Mouse (Mus musculus): ENCODE measurements around the gene Mtmr10. TPM values are rescaled to one million over a fixed set of nuclear protein-coding genes. Genes with fewer than 3 reads are reported as not detected.
A peak's percentile ranks its signal among the peaks of the same experiment; 100 is the strongest.

Gene Mtmr10
- polyA plus RNA-seq, 1 experiment from 2014 or later = 5.3 TPM

DNA sequence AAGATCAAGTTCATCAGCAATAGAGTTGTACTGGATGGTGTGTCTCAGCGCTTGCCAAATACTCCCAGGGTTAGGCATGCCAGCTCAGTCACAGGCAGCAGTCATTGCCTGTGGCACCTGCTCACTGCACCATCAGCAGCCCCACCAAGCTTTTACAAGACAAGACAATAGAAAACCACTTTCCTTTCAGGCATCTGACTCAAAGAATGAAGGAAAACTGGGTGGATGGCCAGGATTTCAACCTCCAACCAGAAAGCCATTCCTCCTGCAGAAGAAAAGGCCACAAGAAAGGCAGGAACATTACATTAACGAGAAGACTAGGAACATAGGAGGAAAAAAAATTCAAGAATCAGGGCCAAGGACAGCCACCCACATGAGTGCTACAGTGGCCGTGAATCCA is 33.7 kb upstream of the Mtmr10 start:
- DNase-seq (ENCODE audit: low spot score) (no peak), ATAC-seq (ENCODE audit: low FRiP score, low TSS enrichment) (no peak)
- H3K27ac ChIP-seq (replicated peaks) = no peak overlapping the region
- H3K9ac ChIP-seq (ENCODE audit: low read length) = no peak overlapping the region
- no peaks in the 10 kb centered on the region for H3K27me3 ChIP-seq (ENCODE audit: control insufficient read depth, insufficient read depth, low read length)
- WGBS = 86% methylated on average over 3 of the region's 3 CpGs
- no peak for TF ChIP-seq CTCF (IDR thresholded peaks at IDR 0.05; ENCODE audit: low read depth)
- no peak for TF ChIP-seq EP300 (optimal IDR thresholded peaks at IDR 0.05)
- no peak overlapping the region for H3K4me3 ChIP-seq (ENCODE audit: low read depth, low read length)
- no peaks in the 10 kb centered on the region for H3K9me3 ChIP-seq (ENCODE audit: control insufficient read depth, low read length)
- no peak overlapping the region for H3K4me2 ChIP-seq (replicated peaks; ENCODE audit: low read depth)
- H3K4me1 ChIP-seq (replicated peaks; ENCODE audit: control insufficient read depth, insufficient read depth) = no peaks in the 10 kb centered on the region
- no peaks in the 10 kb centered on the region for H3K36me3 ChIP-seq (ENCODE audit: control insufficient read depth, insufficient read depth, low read length)

DNA sequence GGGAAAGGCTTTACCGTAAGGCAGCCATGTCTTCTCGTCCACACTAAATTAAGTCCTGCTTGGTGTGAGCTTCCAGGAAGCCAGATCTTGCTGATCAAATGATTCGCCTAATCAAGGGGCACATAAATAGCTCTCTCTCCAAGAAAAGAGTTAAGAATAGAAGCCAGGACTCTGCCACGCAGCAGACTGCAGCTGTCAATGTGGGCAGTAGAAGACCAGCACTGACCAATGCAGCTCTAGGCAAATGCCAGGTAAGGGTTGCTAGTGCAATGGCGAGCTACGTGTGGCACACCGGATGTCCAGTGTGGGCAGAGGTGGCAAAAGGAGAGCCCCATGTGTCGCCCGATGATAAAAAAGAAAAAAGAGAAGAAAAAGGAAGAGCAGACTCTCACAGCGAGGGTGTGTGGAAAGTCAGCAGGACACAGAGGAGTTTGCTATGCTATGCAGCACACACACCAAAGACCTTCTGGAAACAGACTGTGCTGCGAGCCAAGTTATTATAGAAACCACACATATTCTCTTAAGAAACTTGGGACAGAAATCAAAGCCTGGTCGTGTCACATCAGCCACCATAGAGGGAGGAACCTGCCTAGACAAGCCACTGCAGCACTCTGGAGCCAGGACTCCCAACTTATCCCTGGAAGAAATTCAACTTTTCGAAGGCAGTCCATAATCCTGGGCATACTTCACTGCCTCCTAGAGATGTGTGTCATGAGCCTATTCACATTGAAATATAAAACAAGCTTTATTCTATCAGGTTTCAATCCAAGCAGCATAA is 21.8 kb upstream of the Mtmr10 start:
- Histone ChIP-seq H3K36me3 (ENCODE audit: control insufficient read depth, insufficient read depth, low read length) (no peaks in the 10 kb centered on the region), H3K9ac (ENCODE audit: low read length) (no peak overlapping the region), H3K9me3 (ENCODE audit: control insufficient read depth, low read length) (no peaks in the 10 kb centered on the region), H3K4me2 (replicated peaks; ENCODE audit: low read depth) (no peak overlapping the region), H3K4me3 (ENCODE audit: low read depth, low read length) (no peak overlapping the region), H3K4me1 (replicated peaks; ENCODE audit: control insufficient read depth, insufficient read depth) (no peaks in the 10 kb centered on the region), H3K27ac (replicated peaks) (peak overlapping the region; percentile 65), H3K27me3 (ENCODE audit: control insufficient read depth, insufficient read depth, low read length) (no peaks in the 10 kb centered on the region)
- 0 out of 2 replicates have a peak, but pooled peaks have one; percentile 4 for TF ChIP-seq CTCF (IDR thresholded peaks at IDR 0.05; ENCODE audit: low read depth)
- no peak for TF ChIP-seq EP300 (optimal IDR thresholded peaks at IDR 0.05)
- WGBS = 68% methylated on average over 13 of the region's 13 CpGs
- ATAC-seq (ENCODE audit: low FRiP score, low TSS enrichment) (no peak), DNase-seq (ENCODE audit: low spot score) (no peak)

GRCm38 (mm10) chr7:64266587-64266986 is 20.9 kb upstream of the Mtmr10 start:
- WGBS = 67% methylated on average over 4 of the region's 4 CpGs
- no peak overlapping the region for H3K27ac ChIP-seq (replicated peaks)
- no peaks in the 10 kb centered on the region for H3K27me3 ChIP-seq (ENCODE audit: control insufficient read depth, insufficient read depth, low read length)
- no peaks in the 10 kb centered on the region for H3K36me3 ChIP-seq (ENCODE audit: control insufficient read depth, insufficient read depth, low read length)
- H3K4me2 ChIP-seq (replicated peaks; ENCODE audit: low read depth) = no peak overlapping the region
- H3K4me1 ChIP-seq (replicated peaks; ENCODE audit: control insufficient read depth, insufficient read depth) = no peaks in the 10 kb centered on the region
- peak; percentile 67 for ATAC-seq (ENCODE audit: low FRiP score, low TSS enrichment)
- no peaks in the 10 kb centered on the region for H3K9me3 ChIP-seq (ENCODE audit: control insufficient read depth, low read length)
- no peak overlapping the region for H3K9ac ChIP-seq (ENCODE audit: low read length)
- no peak for DNase-seq (ENCODE audit: low spot score)
- TF ChIP-seq EP300 (optimal IDR thresholded peaks at IDR 0.05) (no peak), CTCF (IDR thresholded peaks at IDR 0.05; ENCODE audit: low read depth) (no peak)
- H3K4me3 ChIP-seq (ENCODE audit: low read depth, low read length) = no peak overlapping the region

- no peak overlapping the region for H3K4me3 ChIP-seq (ENCODE audit: low read depth, low read length)
- no peaks in the 10 kb centered on the region for H3K9me3 ChIP-seq (ENCODE audit: control insufficient read depth, low read length)
- no peaks in the 10 kb centered on the region for H3K27me3 ChIP-seq (ENCODE audit: control insufficient read depth, insufficient read depth, low read length)
- no peaks in the 10 kb centered on the region for H3K4me1 ChIP-seq (replicated peaks; ENCODE audit: control insufficient read depth, insufficient read depth)
- H3K27ac ChIP-seq (replicated peaks) = no peak overlapping the region
- no peak for DNase-seq (ENCODE audit: low spot score)
- no peaks in the 10 kb centered on the region for H3K36me3 ChIP-seq (ENCODE audit: control insufficient read depth, insufficient read depth, low read length)
- WGBS = 47% methylated on average over 4 of the region's 4 CpGs
- no peak for ATAC-seq (ENCODE audit: low FRiP score, low TSS enrichment)
- no peak overlapping the region for H3K4me2 ChIP-seq (replicated peaks; ENCODE audit: low read depth)
- TF ChIP-seq EP300 (optimal IDR thresholded peaks at IDR 0.05) = no peak
- TF ChIP-seq CTCF (IDR thresholded peaks at IDR 0.05; ENCODE audit: low read depth) = no peak
- H3K9ac ChIP-seq (ENCODE audit: low read length) = no peak overlapping the region
These were observed 15.5 kb upstream of the Mtmr10 start for GRCm38 (mm10) chr7:64271926-64272325.

- H3K9me3 ChIP-seq (ENCODE audit: control insufficient read depth, low read length) = no peaks in the 10 kb centered on the region
- no peak overlapping the region for H3K4me3 ChIP-seq (ENCODE audit: low read depth, low read length)
- WGBS = 73% methylated on average over 4 of the region's 4 CpGs
- H3K4me1 ChIP-seq (replicated peaks; ENCODE audit: control insufficient read depth, insufficient read depth) = no peaks in the 10 kb centered on the region
- ATAC-seq (ENCODE audit: low FRiP score, low TSS enrichment) (no peak), DNase-seq (ENCODE audit: low spot score) (no peak)
- H3K27ac ChIP-seq (replicated peaks) = no peak overlapping the region
- TF ChIP-seq EP300 (optimal IDR thresholded peaks at IDR 0.05) = no peak
- TF ChIP-seq CTCF (IDR thresholded peaks at IDR 0.05; ENCODE audit: low read depth) = no peak
- no peaks in the 10 kb centered on the region for H3K36me3 ChIP-seq (ENCODE audit: control insufficient read depth, insufficient read depth, low read length)
- no peak overlapping the region for H3K4me2 ChIP-seq (replicated peaks; ENCODE audit: low read depth)
- no peaks in the 10 kb centered on the region for H3K27me3 ChIP-seq (ENCODE audit: control insufficient read depth, insufficient read depth, low read length)
- H3K9ac ChIP-seq (ENCODE audit: low read length) = no peak overlapping the region
These were observed 11.9 kb upstream of the Mtmr10 start for GRCm38 (mm10) chr7:64275518-64275917.

- Histone ChIP-seq H3K36me3 (ENCODE audit: control insufficient read depth, insufficient read depth, low read length) (no peaks in the 10 kb centered on the region), H3K9me3 (ENCODE audit: control insufficient read depth, low read length) (no peaks in the 10 kb centered on the region), H3K4me2 (replicated peaks; ENCODE audit: low read depth) (no peak overlapping the region), H3K27me3 (ENCODE audit: control insufficient read depth, insufficient read depth, low read length) (no peaks in the 10 kb centered on the region), H3K27ac (replicated peaks) (no peak overlapping the region), H3K9ac (ENCODE audit: low read length) (no peak overlapping the region), H3K4me1 (replicated peaks; ENCODE audit: control insufficient read depth, insufficient read depth) (no peaks in the 10 kb centered on the region), H3K4me3 (ENCODE audit: low read depth, low read length) (no peak overlapping the region)
- WGBS = 31% methylated on average over 6 of the region's 6 CpGs
- DNase-seq (ENCODE audit: low spot score) (no peak), ATAC-seq (ENCODE audit: low FRiP score, low TSS enrichment) (no peak)
- no peak for TF ChIP-seq EP300 (optimal IDR thresholded peaks at IDR 0.05)
- TF ChIP-seq CTCF (IDR thresholded peaks at IDR 0.05; ENCODE audit: low read depth) = no peak
These were observed 10.5 kb upstream of the Mtmr10 start for GRCm38 (mm10) chr7:64276921-64277320.

Data from stomach, postnatal 0 days (tissue).